Mouse (Mus musculus) hindbrain, embryonic 16.5 days (tissue): ENCODE data around the gene Nrip1. TPM values are rescaled to one million over a fixed set of nuclear protein-coding genes. Genes with fewer than 3 reads are reported as not detected.

Experiments
- ATAC-seq: fragments of 200-750 bp; cut with Nextera tagmentation; 2 replicates; pipeline ENCODE4 v1.8.0; 2017; ENCODE audit warnings: moderate TSS enrichment, moderate library complexity
- H3K27ac ChIP-seq: fragments of 300-500 bp; sonication (generic); 2 replicates; pipeline ENCODE4 v1.5.1; 2014; ENCODE audit warnings: low read depth, mild to moderate bottlenecking, control low read depth, low read length, moderate library complexity
- H3K27me3 ChIP-seq: fragments of 300-500 bp; sonication (generic); replicated peaks from 2 replicates; pipeline ENCODE4 v1.6.1; 2014; ENCODE audit warnings: low read length; ENCODE audit not compliant: control insufficient read depth, insufficient read depth
- H3K36me3 ChIP-seq: fragments of 300-500 bp; sonication (generic); 2 replicates; pipeline ENCODE4 v1.6.1; 2014; ENCODE audit warnings: mild to moderate bottlenecking, low read length, moderate library complexity, mixed read lengths; ENCODE audit not compliant: control insufficient read depth, insufficient read depth
- H3K4me1 ChIP-seq: fragments of 300-500 bp; sonication (generic); 2 replicates; pipeline ENCODE4 v1.6.1; 2014; ENCODE audit warnings: low read depth, low read length; ENCODE audit not compliant: control insufficient read depth, insufficient read depth
- H3K4me2 ChIP-seq: fragments of 300-500 bp; sonication (generic); 2 replicates; pipeline ENCODE4 v1.6.1; 2014; ENCODE audit warnings: mild to moderate bottlenecking, low read length, control low read depth, moderate library complexity
- H3K4me3 ChIP-seq: fragments of 300-500 bp; sonication (generic); 2 replicates; pipeline ENCODE4 v1.5.1; 2014; ENCODE audit warnings: mild to moderate bottlenecking, low read length, control low read depth, moderate library complexity
- H3K9ac ChIP-seq: fragments of 300-500 bp; sonication (generic); 2 replicates; pipeline ENCODE4 v1.6.1; 2014; ENCODE audit warnings: low read depth, mild to moderate bottlenecking, control low read depth, low read length, moderate library complexity
- H3K9me3 ChIP-seq: fragments of 300-500 bp; sonication (generic); 2 replicates; pipeline ENCODE4 v1.6.1; 2014; ENCODE audit warnings: mild to moderate bottlenecking, low read length, moderate library complexity; ENCODE audit not compliant: control insufficient read depth
- WGBS: fragments of 180-500 bp; shearing (Covaris S2); extraction: QIAGEN DNeasy Blood & Tissue Kit; methylation state at CpG from one replicate; pipeline ENCODE4 v1.1.7; 2014; 5-methylcytosine and 5-hydroxymethylcytosine counted together
- polyA plus RNA-seq: library from polyadenylated mRNA; unstranded; fragments of >200 nt; fragmentation: Nextera tagmentation; extraction: Ambion mirVana; gene quantifications from 2 replicates; pipeline ENCODE4 v1.2.1, GENCODE M21; 2015

Nrip1 gene
- polyA plus RNA-seq, 1 experiment from 2014 or later, result 29.0 TPM

DNA sequence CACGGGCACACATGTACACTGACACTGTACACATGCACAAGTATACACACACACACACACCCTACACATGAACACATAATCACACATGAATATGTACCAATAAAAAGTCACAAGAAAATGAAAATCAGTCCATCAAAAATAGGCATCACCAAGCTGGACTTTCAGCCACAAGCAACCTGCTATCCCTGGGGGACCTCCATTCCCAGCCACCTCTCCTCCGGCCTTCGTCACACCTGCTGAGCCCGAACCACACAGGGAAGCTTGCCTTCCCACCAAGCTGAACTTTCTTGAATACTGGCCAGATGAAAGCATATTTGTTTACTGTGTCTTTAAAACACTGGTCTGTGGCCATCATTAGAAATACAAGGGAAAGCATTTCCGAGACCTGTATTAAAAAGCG is 70.2 kb downstream of the Nrip1 start:
- H3K4me3 ChIP-seq, result no peak overlapping the region
- no peaks in the 10 kb centered on the region for H3K9me3 ChIP-seq
- no peak overlapping the region for H3K9ac ChIP-seq
- 81% methylated on average over 6 of the region's 6 CpGs for WGBS
- H3K27me3 ChIP-seq, result no peaks in the 10 kb centered on the region
- peaks cover 2% of the 10 kb centered on the region; the same call in 1 of the 2 replicates for H3K4me1 ChIP-seq
- no peak overlapping the region for H3K27ac ChIP-seq
- no peaks in the 10 kb centered on the region for H3K36me3 ChIP-seq
- ATAC-seq, result no peak
- no peak overlapping the region for H3K4me2 ChIP-seq

DNA sequence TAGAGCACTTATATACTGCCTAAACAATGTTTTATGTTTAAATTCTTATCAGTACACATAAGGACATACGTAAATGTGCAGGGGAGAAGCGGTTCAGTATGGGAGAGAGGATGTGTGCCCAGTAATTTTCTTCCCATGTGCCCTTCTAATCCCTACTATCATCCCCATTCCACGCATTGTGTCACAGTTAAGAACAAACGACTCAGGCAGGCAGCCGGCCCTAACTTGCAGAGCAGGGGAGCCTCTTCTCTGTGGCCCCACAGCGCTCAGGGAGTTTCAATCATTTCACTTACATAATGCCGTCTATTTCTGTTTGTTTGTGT is 71.9 kb downstream of the Nrip1 start:
- H3K4me3 ChIP-seq, result no peak overlapping the region
- 69% methylated on average over 7 of the region's 7 CpGs for WGBS

DNA sequence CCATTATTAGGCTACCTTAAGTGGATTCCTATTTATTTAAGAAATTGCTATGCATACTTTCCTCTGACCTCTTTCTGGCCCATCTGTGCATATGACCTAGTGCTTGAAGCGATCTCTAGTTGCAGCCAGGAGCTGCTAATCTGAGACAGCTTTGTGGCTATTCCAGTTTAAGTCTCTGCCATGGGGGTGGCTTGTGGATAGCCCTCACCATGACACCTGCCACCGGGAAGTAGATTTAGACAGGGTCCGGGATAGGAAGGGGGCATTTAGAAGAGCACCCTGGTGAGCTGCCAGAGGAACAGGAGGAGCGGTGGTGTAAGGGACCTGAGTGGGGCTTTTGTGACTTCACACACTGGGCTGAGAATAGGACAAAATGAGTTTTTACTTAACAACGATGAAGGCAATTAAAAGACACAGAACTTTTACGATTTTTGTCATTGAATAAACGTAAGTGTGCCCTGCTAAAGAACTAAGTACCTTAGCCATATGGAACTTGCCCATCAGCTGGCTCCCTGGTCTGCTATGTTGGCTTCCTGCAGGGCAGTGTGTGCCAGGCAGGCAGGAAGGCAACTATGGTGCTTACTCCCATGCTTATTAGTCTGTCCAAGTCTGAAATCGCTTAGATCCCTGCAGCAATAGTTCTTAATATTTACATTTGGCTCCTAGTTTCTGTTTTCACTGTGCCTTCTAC is 72.4 kb downstream of the Nrip1 start:
- Histone ChIP-seq H3K9ac (no peak overlapping the region), H3K4me3 (no peak overlapping the region), H3K36me3 (no peaks in the 10 kb centered on the region), H3K27ac (no peak overlapping the region), H3K4me2 (no peak overlapping the region), H3K9me3 (no peaks in the 10 kb centered on the region), H3K4me1 (peaks cover 2% of the 10 kb centered on the region; the same call in 1 of the 2 replicates), H3K27me3 (no peaks in the 10 kb centered on the region)
- WGBS, result 74% methylated on average over 8 of the region's 8 CpGs
- ATAC-seq, result 0 out of 2 replicates have a peak, but pooled peaks have one; percentile 24

More for the DNA sequence above, 71.9 kb downstream of the Nrip1 start:
- Histone ChIP-seq H3K9me3 (no peaks in the 10 kb centered on the region), H3K36me3 (no peaks in the 10 kb centered on the region), H3K9ac (no peak overlapping the region), H3K4me1 (peaks cover 2% of the 10 kb centered on the region; the same call in 1 of the 2 replicates), H3K4me2 (no peak overlapping the region), H3K27ac (no peak overlapping the region), H3K27me3 (no peaks in the 10 kb centered on the region)
- no peak for ATAC-seq

DNA sequence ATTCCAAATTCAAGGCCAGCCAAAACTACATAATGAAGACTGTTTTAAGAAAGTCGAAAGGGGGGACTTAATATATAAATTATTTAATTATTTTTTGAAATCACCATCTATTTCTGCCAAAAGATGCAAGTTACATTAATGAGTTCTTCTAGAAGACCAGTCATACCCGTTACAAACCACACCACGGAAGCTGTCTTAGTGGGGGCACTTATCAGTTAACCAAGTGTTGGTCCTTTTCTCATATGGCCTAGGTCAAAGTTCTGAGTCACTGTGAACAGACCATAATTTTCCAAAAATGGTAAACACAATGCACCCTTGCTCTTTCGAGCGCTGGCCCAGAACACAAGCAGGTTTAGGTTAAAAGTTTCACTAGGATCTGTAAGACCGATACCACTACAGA is 73.2 kb downstream of the Nrip1 start:
- peaks cover 2% of the 10 kb centered on the region; the same call in 1 of the 2 replicates for H3K4me1 ChIP-seq
- H3K4me3 ChIP-seq, result no peak overlapping the region
- H3K36me3 ChIP-seq, result no peaks in the 10 kb centered on the region
- H3K9me3 ChIP-seq, result no peaks in the 10 kb centered on the region
- H3K27ac ChIP-seq, result no peak overlapping the region
- no peak overlapping the region for H3K4me2 ChIP-seq
- H3K27me3 ChIP-seq, result no peaks in the 10 kb centered on the region
- no peak for ATAC-seq
- H3K9ac ChIP-seq, result no peak overlapping the region
- WGBS, result 96% methylated on average over 6 of the region's 6 CpGs

DNA sequence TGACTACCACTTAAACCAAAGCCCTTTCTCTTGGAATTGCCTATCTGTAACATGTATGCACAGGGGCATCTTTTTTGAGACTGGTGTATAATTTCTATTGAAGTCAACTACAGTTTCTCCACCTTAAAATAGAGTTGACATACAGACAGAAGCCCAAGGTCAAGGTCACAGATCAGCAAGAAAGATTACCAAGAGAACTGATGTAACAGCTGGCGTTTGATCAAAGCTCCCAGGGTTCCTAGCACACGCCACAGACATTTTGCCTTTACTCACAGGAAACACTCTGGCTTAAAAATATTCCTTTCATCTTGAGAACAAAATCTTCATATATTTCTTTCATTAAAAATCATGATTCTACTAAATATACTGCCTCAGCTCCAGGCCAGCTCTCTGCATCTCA is 74.1 kb downstream of the Nrip1 start:
- no peaks in the 10 kb centered on the region for H3K9me3 ChIP-seq
- ATAC-seq, result no peak
- H3K9ac ChIP-seq, result no peak overlapping the region
- peaks cover 2% of the 10 kb centered on the region; the same call in 1 of the 2 replicates for H3K4me1 ChIP-seq
- no peak overlapping the region for H3K4me2 ChIP-seq
- H3K27me3 ChIP-seq, result no peaks in the 10 kb centered on the region
- no peak overlapping the region for H3K27ac ChIP-seq
- H3K4me3 ChIP-seq, result no peak overlapping the region
- H3K36me3 ChIP-seq, result peaks cover under 1% of the 10 kb centered on the region; the same call in 1 of the 2 replicates
- 47% methylated on average over 2 of the region's 2 CpGs for WGBS

DNA sequence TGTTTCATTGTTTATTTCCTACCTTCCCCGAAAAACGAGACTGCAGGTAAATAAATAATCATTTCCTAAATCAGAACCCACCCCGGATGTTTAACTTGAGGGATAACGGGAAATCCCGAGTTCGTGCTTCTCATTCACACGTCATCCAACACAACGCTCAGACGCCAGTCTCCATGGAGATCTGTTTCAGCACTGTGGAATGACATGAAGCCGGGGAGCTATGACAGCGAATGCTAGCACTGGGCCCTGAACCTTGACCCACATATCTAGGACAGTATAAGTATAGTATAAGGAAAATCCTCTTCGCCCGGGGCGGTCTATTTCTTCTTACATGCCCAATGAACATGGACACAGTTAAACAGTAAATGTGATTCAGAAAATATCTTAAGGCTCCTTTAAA is 78.3 kb downstream of the Nrip1 start:
- H3K4me3 ChIP-seq, result no peak overlapping the region
- H3K36me3 ChIP-seq, result peaks cover 15% of the 10 kb centered on the region; the same call in 1 of the 2 replicates
- 65% methylated on average over 14 of the region's 14 CpGs for WGBS
- H3K4me1 ChIP-seq, result no peaks in the 10 kb centered on the region
- ATAC-seq, result no peak
- no peak overlapping the region for H3K4me2 ChIP-seq
- no peaks in the 10 kb centered on the region for H3K9me3 ChIP-seq
- H3K9ac ChIP-seq, result no peak overlapping the region
- H3K27me3 ChIP-seq, result no peaks in the 10 kb centered on the region
- H3K27ac ChIP-seq, result no peak overlapping the region

DNA sequence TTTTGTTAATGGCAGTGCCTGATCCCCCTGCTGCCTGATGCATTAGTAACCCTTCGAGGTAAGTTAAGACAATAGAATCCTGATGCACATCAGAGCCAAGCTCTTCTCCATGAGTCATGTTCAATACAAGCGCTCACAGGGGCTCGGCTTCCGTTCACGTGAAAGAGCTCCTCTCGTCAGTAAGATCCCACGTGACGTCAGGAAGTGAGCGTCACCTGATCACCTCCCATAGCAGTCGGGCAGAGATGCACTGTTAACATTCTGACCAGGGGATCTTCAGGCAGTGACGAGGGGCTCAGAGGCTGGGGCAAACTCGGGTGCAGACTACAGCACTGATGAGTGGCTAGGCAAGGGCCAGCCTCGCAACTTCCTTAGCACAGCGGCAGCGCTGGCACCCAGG is 79.1 kb downstream of the Nrip1 start:
- Histone ChIP-seq H3K36me3 (peaks cover 15% of the 10 kb centered on the region; the same call in 1 of the 2 replicates), H3K4me3 (no peak overlapping the region), H3K27me3 (no peaks in the 10 kb centered on the region), H3K9me3 (no peaks in the 10 kb centered on the region), H3K27ac (no peak overlapping the region), H3K4me2 (no peak overlapping the region), H3K9ac (no peak overlapping the region), H3K4me1 (no peaks in the 10 kb centered on the region)
- WGBS, result 87% methylated on average over 15 of the region's 15 CpGs
- ATAC-seq, result peak; percentile 29; the same call in 1 of the 2 replicates

DNA sequence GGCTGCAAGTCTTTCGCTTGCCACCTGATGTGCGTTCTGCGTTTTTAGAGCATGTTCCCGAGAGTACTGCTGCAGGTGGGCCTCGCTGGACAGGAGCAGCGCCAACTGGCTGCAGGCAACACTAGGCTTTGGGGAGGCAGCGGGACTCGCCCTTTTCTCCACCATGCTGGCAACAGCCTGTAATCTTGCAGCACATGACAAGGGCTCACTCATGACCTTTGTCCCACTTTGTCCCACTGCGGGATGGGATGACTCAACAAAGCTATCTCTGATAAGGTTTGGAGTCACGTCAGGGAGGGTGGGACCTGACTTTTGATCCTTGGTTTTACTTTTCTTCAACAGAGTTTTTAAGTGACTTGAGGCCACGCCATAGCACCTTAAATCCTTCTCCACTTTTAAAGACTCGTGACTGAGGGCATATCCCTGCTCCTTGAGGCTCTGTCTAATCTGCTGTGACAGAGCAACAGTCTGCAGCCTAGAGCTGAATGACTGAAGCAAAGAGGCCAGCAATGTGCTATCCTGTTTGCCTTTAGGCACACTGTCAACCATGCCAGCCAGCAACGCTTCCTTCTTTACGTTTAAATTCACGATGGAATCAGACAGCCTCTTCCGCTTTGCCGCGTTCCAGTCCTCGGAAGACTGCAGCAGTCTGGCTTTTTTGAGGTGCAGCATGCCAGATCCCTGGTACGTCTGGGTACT is 79.7 kb downstream of the Nrip1 start:
- ATAC-seq, result no peak
- H3K9ac ChIP-seq, result no peak overlapping the region
- no peaks in the 10 kb centered on the region for H3K4me1 ChIP-seq
- no peaks in the 10 kb centered on the region for H3K9me3 ChIP-seq
- no peak overlapping the region for H3K4me2 ChIP-seq
- no peak overlapping the region for H3K4me3 ChIP-seq
- no peak overlapping the region for H3K27ac ChIP-seq
- WGBS, result 88% methylated on average over 20 of the region's 20 CpGs
- peaks cover 15% of the 10 kb centered on the region; the same call in 1 of the 2 replicates for H3K36me3 ChIP-seq
- H3K27me3 ChIP-seq, result no peaks in the 10 kb centered on the region

DNA sequence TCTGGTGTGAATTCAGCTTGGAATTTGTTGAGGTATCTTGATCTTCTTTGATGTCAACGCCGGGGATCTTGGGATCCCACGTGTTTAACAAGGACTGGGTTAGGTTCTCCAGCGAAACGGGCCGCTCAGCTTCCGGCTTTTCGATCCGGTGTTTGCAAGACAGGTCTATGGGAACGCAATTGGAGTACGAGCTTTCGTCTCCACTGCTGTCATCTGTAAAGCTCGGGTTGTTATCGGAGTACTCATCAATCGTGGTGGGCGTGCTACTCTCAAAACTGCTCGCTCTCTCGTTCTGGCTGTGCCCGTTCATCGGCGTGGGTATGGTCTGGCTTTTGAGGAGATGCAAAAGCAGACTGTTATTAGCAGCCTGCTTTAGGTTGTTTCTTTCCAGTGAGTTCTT is 80.5 kb downstream of the Nrip1 start:
- H3K36me3 ChIP-seq, result peaks cover 15% of the 10 kb centered on the region; the same call in 1 of the 2 replicates
- no peaks in the 10 kb centered on the region for H3K27me3 ChIP-seq
- no peak for ATAC-seq
- no peak overlapping the region for H3K4me3 ChIP-seq
- H3K4me2 ChIP-seq, result no peak overlapping the region
- H3K4me1 ChIP-seq, result no peaks in the 10 kb centered on the region
- H3K9ac ChIP-seq, result no peak overlapping the region
- 98% methylated on average over 21 of the region's 21 CpGs for WGBS
- no peak overlapping the region for H3K27ac ChIP-seq
- no peaks in the 10 kb centered on the region for H3K9me3 ChIP-seq
